Mouse (Mus musculus) adrenal gland, adult (tissue): ENCODE measurements around the gene Prrc2a.
A peak's percentile ranks its signal among the peaks of the same experiment; 100 is the strongest.
"Not testable (repeated sequence)": the region's sequence is repeated elsewhere in the genome, so short reads cannot be mapped to it uniquely, and the experiment has no call there.

Source experiments
- DNase-seq, 2 experiments: peaks; one replicate each; pipeline ENCODE4 v3.0.0; 2022 to 2023; ENCODE audit warnings: low spot score in 1 of 2; ENCODE audit not compliant: inconsistent age in 2 of 2

The Prrc2a gene

DNA sequence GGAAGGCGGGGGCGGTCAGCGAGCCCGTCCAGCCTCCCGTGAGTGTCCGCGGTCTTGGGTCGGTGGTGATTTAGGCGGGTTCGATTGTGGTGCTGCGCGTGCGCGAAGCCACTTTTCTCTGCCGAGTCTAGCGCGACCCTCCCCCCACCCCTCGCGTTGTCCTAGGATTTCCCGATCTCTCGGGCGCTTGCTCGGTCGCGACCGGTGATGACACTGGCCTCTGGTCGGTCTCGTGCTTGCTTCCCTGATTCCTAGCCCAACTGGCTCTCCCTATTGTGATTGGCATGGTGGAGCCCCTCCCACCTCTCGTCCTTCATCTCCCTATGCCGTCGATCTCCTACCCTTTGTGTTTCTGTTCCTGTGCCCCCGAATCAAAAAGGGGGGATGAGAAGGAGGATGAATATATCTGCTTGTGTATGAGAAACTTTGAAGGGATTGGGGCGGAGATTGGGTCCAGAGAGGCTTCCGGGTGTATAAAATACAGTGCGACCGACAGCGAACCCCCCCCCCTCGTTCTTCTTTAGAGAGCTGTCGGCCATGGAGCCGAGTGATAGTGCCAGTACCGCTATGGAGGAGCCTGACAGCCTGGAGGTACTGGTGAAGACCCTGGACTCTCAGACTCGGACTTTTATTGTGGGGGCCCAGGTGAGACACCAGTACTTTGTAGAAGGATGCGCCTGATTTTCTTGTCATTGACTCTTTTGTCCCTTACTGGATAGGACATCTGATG, 28.9 kb downstream of the Prrc2a start:
- DNase-seq = no peak

DNA sequence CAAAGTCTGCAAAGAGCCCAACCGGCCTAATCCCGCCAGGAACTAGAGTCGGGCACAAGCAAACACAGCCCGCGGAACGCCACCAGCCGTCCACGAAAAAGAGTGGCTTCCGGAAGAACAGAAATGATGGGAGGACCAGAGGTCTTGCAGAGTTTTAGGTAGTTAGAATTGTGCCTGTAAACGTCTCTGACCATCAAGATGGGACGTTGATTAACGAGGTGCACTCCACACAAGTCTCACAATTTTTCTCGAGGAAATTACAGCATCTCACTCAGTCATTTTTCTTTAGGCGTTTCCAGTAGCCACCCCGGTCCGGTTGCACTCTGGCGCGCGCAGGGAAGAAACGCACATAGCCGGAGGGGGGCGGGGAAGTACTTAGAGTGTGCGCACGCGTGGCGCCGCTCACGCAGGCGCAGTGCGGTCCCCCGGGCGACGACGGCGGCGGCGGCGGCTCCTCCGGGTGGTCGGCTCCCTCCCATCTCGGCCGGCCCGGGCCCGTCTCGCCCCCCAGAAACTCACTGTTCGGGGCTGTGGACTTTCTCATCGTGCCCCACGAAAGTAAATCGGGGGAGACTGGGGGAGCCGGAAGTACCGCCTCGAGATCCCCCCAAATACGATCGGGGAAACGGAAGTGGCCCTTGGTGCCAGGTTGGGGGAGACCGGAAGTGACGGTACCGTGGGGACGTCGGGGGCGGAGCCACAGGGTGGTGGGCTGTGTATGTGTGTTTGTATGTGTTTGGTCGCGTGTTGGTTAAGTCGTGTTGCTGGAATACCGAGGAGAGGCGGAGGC, 29.7 kb downstream of the Prrc2a start, which contains the start of gene Bag6:
Gene Bag6, plus strand, starts transcription at position 378 of the 790 bp plus-strand sequence.
- DNase-seq = peak; percentile 96 to 99

DNA sequence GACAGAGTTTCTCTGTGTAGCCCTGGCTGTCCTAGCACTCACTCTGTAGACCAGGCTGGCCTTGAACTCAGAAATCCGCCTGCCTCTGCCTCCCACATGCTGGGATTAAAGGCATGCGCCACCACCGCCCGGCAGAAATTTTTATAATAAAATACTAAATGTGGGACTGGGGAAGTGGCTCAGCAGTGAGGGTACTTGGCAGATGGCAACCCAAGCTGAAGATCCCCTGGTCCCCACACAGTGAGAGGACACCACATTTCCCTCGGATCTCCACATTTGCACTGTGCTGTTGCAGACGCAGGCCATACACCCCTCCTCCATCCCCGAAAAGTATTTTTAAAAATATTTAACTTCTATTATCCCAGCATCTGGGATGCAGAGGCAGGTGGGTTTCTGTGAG, 31.2 kb downstream of the Prrc2a start:
- DNase-seq = no peak

DNA sequence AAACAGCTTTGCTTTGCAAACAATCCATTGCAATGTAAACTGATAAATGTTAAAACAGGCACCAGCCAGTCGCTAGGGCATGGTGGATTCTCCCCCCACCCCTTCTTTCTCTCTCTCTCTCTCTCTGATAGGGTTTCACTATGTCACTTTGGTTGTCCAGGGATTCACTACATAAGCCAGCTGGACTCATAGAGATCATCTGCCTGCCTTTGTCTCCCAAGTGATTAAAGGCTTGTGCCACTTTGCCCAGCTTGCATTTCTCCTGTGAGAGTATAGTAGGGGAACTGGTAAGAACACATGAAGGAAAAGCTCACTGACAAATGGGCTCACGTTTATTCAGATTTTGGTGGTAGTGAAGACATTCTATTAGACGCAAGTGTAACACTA, 32.5 kb downstream of the Prrc2a start:
- no peak for DNase-seq

DNA sequence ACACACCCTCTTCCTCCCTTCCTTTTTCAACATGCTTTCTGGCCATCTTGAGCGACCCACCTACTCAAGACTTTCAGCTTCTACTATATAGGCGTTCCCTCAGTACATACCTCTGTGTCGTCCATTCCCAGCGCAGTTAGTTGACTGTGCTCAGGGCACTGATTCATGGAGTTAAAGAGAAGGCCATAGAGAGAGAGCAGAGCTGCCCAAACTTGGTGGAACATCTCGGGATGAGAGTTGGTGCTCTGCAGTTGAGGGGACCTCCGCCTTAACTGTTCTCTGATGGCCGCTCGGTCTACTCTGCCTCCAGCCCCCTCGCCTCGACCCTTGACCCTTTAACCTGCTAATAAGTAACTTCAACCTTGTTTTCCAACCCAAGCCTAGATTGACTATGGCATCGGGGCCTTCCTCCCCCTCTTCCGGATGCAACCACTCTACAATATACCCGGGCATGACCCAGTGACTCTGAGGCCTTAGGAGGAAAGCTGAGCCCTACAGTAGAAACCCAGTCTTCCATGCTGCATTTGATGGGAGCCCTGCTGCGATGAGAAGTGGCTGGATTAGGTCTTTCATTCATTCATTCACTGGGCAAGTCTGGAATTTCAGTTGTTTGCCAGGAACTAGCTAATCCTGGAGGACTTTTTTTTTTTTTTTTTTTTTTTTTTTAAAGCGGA, 33.1 kb downstream of the Prrc2a start, which contains the start of gene Apom:
Gene Apom, minus strand, starts transcription at position 551 of the 674 bp plus-strand sequence.
- DNase-seq = no peak

DNA sequence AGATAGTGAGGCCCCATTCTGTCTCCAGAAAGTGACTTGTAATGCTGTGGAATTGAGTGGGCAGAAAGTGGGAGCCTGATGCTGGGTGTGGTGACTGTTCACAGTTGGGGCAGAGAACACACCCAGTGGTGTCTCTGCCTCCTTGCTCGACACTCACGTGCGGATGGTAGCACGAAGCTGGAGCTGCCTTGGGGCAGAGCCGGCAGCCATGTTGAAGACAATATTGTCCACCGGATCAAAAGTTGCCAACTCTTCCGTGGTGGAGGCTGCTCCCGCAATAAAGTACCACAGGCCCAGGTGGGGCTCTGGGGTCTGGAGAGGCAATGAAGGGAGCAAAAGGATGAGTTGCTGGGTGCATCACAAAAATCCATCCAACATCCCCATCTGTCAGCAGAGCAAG, 33.7 kb downstream of the Prrc2a start:
- no peak for DNase-seq

DNA sequence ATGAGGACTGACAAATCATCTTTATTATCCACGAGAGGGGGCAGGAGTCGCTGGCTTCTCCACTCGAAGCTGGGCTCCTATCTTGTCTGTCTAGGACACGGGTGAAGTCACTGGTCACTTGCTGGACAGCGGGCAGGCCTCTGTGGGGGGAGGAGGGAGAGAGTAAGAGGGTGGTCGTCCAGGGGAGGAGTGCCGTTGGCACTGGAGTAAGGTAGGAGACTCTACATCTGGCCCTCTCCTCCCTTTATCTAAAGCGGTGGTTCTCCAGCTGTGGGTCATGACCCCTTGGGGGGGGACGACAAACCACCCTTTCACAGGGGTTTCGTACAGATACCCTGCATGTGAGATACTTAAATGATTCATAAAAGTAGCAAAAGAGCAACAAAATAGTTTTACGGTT, 35.7 kb downstream of the Prrc2a start:
- DNase-seq = no peak

DNA sequence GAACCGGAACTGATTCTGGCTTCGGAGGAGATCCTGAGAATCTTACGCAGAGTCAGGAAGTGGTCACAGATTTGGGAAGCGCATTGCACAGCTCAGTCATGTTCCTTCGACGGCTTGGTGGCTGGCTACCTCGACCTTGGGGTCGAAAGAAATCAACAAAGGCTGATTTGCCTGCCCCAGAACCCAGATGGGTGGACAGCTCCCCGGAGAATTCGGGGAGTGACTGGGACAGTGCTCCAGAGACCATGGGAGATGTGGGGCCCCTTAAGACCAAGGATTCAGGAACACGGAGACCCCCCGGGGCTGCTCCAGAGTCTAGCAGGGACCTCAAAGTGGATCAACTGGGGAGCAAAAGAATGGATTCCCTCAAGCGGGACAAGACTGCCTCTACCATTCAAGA, 37.7 kb downstream of the Prrc2a start:
- peak in 1 of 2 experiments; percentile 64 for DNase-seq

DNA sequence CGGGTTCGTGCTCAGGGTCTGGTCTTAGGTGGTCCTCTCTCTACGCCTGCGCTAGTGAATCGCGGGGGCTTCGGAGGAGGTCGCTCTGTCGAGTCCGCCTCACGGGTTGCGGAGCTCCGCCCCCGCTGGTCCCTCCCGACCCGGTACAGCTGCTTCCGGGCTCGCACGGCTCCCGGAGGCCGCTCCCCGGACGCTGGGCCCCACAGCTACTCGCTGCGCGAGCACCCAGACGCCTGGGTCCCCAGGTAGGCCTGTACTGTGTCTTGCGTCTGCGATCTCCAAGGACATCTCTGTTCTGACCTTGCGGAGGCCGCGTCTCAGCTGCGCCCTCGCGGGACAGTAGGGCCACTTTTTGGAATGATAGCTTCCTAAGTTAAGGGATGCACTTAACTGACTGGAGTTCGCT, 38.5 kb downstream of the Prrc2a start, which contains the start of gene D17H6S53E:
Gene D17H6S53E, plus strand, starts transcription at position 168 of the 406 bp plus-strand sequence.
- peak; percentile 86 to 94 for DNase-seq

DNA sequence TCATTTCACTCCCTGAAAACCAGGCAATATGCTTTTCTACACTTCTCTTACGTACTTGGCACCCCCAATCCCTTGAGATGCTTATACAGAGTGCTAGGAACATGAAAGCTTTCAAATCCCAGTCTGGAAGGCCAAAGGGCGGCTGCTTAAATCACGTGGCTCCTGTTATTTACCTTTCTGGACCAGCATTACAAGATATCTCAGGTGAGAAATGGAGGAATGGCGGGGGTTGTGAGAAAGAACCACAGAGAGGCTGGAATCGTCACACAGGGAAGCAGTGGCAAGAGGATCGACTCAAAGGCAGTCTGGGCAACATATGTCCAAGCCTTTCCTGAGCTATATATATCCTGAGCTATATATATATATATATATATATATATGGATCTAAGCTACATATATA, 39.1 kb downstream of the Prrc2a start:
- DNase-seq = no peak

DNA sequence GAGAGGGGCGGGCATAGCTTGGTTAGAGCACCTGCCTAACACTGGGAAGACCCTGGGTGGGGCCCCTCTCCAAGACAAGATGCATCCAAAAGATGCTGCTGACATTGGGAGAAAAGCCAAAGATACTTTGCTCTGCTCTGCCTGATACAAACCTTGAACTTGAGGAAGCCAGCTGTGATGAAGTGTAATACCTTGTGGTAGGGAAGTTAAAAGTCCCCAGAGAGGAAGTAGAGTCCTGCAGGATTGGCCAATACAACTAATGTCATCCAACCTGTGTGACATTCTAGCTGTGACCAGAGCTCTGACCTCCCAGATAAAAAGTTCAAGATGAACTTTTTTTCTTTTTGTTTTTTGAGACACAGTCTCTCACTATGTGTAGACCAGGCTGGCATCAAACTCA, 39.6 kb downstream of the Prrc2a start:
- DNase-seq = no peak

DNA sequence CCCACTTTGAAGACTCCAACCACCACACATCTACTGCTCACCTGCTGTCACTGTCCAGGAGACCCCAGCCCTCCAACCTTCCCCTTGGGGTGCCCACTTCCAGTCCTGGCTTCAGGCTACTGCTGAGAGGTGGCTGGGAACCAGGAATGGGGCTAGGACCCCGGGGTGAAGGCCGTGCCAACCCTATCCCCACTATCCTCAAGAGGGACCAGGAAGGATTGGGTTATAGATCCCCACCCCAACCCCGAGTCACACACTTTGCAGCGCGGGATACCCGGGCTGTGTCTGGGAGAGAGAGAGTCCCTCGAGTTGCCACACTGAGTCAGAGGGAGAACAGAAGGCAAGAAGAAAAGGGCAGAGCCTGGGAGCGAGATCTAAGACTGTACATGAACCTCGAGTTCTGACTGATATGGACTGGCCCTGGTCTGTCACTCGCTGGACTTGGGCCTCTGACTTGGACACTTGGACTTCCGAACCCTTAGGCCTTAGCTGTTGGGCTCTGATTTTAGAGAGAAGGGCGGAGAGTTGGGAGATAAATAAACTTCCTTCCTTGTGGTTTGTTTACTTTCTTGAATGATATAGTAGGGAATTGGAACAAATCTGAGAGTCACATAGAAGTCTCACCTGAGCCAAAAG, 40.3 kb downstream of the Prrc2a start:
- DNase-seq = not testable (repeated sequence)

DNA sequence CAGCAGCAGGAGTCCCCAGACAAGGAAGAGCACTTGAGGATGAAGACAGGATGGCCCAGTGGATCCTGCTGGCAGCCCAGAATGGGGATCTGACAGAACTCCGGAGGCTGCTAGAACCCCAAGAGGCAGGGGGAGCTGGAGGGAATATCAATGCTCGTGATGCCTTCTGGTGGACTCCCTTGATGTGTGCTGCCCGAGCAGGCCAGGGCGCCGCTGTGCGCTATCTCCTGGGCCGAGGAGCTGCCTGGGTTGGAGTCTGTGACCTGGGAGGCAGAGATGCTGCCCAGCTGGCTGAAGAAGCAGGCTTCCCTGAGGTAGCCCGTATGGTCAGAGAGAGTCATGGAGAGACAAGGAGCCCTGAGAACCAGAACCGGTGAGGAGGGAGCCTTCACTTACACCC, 41.4 kb downstream of the Prrc2a start:
- not testable (repeated sequence) for DNase-seq

DNA sequence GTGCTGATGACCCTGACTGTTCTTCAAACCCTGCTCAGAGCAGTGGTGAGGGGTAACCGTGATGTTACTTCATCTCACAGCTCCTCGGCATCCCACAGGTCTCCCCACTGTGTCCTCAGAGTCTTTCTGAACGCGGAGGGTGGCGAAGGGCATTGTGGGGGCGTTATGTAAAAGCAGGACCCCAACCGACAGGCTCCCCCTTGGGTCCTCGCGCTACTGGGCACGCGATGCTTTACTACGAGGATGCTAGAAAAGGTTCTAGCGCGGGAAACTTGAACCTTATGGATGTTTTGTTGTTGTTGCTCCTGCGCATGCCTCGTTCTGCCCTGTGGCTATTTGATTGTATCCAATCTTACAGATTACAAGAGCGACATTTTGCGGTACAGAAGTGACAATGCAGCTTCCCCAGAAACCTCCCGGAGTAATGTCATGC, 42.8 kb downstream of the Prrc2a start, which contains the start of gene Csnk2b:
Gene Csnk2b, minus strand, starts transcription at position 183 of the 433 bp plus-strand sequence.
- DNase-seq = peak; percentile 66 to 85

DNA sequence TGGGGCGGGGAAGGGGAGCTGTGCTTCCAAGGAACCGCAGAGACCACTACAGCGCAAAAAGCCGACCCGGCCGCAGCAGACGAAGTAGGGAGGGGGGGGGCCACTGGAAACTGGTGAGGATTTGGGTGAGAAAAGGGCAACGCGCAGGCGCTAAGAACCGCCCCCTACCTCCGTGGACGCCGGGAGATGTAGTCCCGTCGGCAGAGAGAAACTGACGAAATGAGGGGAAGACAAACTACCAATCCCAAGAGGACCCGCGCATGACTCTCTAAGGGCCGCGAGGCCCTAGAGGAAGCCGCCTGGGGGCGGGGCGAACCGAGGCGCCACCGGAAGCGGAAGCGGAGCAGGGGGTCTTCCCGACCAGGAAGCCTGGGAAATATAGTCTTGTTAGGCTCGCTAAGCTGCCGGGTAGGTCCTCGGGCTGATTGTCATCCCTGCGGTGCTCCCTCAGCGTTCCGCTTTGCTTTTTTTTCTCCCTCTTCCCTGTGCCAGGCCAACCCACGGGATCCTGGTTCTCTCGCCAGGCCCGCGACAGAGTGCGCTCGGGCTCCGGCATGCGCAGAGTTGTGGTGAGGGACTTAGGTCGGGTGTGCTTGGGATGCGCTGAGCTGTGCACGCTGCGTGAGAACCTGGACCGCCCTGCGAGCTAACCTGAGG, 43.4 kb downstream of the Prrc2a start, which contains the start of gene Gpank1:
Gene Gpank1, plus strand, starts transcription at position 313 of the 657 bp plus-strand sequence.
- peak; percentile 99 for DNase-seq

DNA sequence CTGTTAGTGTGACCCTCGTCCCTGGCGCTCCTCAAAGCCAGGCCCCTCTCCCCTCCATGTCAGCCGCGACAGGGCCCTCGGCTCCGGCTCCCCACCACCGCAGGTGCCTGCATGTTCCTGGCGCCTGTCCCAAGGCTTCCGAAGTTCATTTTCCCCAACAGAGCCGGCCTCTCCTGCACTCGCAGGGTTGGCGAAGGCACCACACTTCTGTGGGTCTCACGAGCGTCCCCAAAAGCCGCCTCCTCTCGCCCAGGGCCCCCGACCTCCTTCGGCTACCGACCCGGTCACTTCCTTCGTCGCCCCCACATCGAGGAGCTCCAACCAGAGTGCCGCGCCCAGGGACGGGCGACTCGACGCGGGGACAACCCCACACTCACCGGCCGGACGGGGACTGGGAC, 44.0 kb downstream of the Prrc2a start:
- DNase-seq = peak in 1 of 2 experiments; percentile 76

DNA sequence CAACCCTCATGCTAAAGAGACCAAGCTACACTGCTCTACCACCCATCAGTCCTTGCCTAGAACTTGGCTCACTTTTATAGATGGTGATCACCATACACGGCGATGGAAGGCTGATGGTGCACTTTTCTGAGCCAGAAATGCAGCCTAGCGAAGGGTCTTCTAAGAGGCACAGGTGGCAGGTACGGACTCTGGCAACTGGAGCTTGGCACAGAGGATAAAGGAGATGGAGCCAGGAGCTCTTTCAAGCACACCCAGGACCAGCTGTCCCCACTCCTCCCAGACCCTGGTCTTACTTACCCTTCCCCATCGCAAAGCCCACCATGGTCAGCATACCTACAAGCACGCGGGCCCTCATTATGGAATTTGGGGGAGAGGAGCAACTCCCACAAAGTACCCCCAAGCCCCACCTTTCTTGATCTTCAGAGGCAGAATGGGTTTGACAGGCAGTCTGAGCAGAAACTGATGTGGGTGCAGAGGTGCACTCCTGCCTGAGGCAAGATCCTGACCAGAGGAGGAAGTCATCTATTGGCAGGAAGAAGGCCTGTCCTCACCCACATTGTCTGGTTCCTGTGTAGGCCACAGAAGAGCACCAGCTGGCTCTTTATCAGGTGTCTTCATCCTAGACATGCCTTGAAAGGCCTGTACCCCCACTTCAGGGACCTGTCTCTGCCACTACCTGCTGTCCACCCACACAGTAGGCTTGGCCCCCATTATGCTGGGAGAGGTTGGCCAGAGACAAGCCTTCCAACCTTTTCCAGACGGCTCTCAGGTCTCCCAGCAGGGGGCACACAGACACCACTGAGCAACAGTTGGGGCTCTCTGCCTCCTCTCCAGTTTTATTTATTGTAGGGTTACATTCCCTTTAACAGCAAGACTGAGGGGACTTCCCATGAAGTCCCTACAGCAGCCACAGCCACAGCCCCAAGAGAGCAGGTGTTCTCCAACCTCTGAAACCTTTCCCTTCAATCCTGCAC, 49.4 kb downstream of the Prrc2a start, which contains the start of gene Ly6g5b:
Gene Ly6g5b, minus strand, starts transcription at position 383 of the 974 bp plus-strand sequence.
- peak in 1 of 2 experiments; percentile 59 for DNase-seq

DNA sequence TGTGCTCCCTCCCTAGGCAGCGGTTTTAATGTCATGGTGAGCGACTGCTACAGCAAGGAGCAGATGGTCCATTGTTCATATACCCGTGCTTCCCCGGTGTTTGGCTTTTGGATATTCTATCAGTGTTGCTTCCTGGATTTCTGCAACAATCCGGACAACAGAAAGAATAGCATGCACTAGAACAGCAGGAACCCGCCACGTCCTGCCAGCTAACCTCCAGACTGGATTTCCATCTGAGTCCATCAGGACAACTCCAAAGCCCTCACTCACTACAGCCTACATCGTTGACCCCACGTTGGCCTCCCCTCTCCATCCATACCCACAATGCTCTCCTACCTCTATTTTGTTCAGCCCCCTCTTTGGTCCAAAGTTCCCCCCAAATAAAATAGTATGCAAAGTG, 52.9 kb downstream of the Prrc2a start:
- DNase-seq = no peak

DNA sequence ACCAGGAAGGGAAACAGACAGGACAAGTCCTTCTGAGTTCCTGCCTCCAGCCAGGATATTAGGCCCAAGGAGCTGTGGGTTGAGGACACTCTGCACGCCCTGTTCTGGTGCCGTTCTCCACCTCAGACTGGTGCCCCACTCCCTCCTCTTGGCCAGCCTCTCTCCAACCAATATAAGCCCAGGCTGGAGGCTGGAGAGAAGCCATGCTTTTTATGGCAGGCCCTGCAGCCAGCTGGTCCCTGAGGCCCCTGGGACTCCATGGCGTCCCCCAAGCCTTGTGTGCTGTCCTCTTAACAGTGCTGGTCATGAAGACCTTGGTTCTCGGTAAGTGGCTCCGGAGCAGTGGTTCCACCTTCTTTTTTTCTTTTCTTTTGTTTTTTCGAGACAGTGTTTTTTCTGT, 56.6 kb downstream of the Prrc2a start, which contains the start of gene Ly6g5c:
Gene Ly6g5c, plus strand, starts transcription at position 183 of the 400 bp plus-strand sequence.
- DNase-seq = no peak
